Mouse (Mus musculus): ENCODE results near the gene Gm6525. TPM values are rescaled to one million over a fixed set of nuclear protein-coding genes. Genes with fewer than 3 reads are reported as not detected.

Gm6525 gene
- polyA plus RNA-seq, 2 experiments, result 0.17 TPM; not detected in 1

DNA sequence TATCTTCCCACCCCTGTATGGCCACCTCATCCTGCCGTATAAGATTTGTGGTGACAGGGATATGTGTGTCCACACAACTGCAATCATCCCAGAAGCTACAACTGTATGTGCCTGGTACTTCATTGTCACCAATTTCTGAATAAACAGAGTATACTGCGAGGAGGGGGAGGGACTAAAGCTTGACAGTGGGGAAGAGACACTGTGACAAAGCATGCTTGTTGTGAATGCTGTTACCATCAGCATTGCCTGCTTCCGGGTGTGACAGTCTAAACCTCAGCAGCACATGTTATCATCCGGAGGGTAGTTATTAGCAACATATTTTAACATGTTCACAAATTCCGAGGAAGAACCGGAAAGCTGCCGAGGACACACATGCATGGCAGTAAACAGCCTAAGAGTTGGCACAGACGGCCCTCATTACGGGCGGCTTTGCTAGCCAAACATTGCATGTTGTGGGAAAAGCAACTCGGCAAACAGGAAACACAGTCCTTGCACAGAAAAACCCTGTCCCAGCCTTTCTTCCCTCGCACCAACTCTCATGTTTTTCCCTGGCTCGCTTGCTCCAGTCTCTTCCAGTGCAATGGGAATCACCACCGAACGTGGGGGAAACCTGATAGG lies 41.9 kb downstream of the Gm6525 start:
- Histone ChIP-seq H3K9me3 (ENCODE audit: control insufficient read depth, low read length) (no peaks in the 10 kb centered on the region), H3K27me3 (ENCODE audit: control insufficient read depth, insufficient read depth, low read length) (peaks cover 7% of the 10 kb centered on the region), H3K4me3 (ENCODE audit: insufficient read depth in 1 of 2, low read depth in 2 of 2, low read length in 2 of 2) (no peak overlapping the region), H3K4me1 (replicated peaks; ENCODE audit: control insufficient read depth in 2 of 2, insufficient read depth in 2 of 2, low read length in 1 of 2) (peaks cover 0 to 3% of the 10 kb centered on the region in 2 experiments; a peak in 2 of 4 replicates), H3K9ac (replicated peaks) (no peak overlapping the region), H3K36me3 (replicated peaks; ENCODE audit: control insufficient read depth, insufficient read depth, low read depth) (no peaks in the 10 kb centered on the region), H3K27ac (no peak overlapping the region), H3K4me2 (ENCODE audit: low read depth) (no peak overlapping the region)
- ATAC-seq (ENCODE audit: insufficient read depth) (no peak), DNase-seq (ENCODE audit: low read depth in 3 of 3, low spot score in 3 of 3) (no peak)
- 65% methylated on average over 15 of the region's 15 CpGs for WGBS (ENCODE audit: insufficient replicate concordance)
- TF ChIP-seq EP300 (IDR thresholded peaks at IDR 0.05; ENCODE audit: low read depth) (no peak), CTCF (IDR thresholded peaks at IDR 0.05; ENCODE audit: low read depth) (no peak)

DNA sequence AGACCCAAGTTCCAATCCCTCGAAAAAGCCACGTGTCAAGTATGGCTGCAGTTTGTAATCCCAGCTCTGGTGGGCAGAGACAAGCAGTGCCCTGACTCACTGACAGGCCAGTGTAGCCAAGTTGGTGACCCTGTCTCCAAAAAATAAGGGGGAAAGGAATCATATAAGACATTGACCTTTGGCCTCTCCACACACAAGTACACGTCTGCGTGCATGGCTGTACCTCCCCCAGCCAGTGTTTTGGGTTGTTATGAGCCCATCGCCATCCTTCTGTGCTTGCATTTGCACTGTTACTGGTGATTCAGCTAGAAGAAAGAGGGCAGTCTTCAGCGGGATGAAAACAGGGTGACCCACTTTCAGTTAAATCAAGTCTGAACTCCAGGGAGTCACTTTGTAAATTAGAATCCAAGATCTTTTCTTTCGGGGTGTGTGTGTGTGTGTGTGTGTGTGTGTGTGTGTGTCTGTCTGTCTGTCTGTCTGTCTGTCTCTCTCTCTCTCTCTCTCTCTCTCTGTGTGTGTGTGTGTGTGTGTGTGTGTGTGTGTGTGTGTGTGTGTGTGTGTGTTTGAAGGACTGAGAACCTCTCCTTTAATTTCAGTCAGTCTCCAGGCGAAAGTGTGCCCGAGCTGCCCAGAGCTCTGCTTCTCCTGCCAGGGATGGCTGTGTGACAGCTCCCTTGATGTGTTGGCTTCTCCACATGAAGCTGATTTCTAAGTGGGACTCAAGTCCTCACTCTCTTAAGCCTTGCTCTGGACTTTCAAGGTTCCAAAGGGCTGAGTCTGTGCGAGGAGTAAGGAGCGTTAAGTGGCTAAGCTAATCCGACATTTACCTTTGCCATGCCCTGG lies 43.4 kb downstream of the Gm6525 start:
- DNase-seq (ENCODE audit: low read depth in 3 of 3, low spot score in 3 of 3) (no peak), ATAC-seq (ENCODE audit: insufficient read depth) (no peak)
- H3K4me2 ChIP-seq (ENCODE audit: low read depth), result no peak overlapping the region
- H3K36me3 ChIP-seq (replicated peaks; ENCODE audit: control insufficient read depth, insufficient read depth, low read depth), result no peaks in the 10 kb centered on the region
- TF ChIP-seq CTCF (IDR thresholded peaks at IDR 0.05; ENCODE audit: low read depth) (no peak), EP300 (IDR thresholded peaks at IDR 0.05; ENCODE audit: low read depth) (no peak)
- no peak overlapping the region for H3K4me3 ChIP-seq (ENCODE audit: insufficient read depth in 1 of 2, low read depth in 2 of 2, low read length in 2 of 2)
- H3K9me3 ChIP-seq (ENCODE audit: control insufficient read depth, low read length), result no peaks in the 10 kb centered on the region
- H3K9ac ChIP-seq (replicated peaks), result no peak overlapping the region
- no peak overlapping the region for H3K27ac ChIP-seq
- peaks cover 0 to 3% of the 10 kb centered on the region in 2 experiments; a peak in 2 of 4 replicates for H3K4me1 ChIP-seq (replicated peaks; ENCODE audit: control insufficient read depth in 2 of 2, insufficient read depth in 2 of 2, low read length in 1 of 2)
- 67% methylated on average over 12 of the region's 12 CpGs for WGBS (ENCODE audit: insufficient replicate concordance)
- H3K27me3 ChIP-seq (ENCODE audit: control insufficient read depth, insufficient read depth, low read length), result peaks cover 11% of the 10 kb centered on the region

DNA sequence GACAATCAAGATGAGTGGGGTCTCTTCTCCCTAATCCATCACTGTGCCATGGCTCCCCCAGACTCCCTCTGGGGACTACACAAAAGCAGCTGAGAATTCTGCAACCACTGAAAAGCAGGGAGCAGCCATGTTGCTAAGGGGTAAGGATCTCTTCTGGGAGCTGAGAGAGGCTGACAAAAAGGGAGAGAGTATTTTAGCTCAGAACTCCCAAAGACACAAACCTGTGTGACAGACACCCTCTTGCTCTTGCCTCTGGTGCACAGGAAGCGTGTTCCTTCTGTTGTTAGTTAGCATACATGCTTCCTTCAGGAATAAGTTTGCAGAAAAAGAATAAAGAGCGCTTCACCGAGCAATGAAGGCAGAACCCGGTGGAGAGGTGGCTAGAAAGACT lies 44.1 kb downstream of the Gm6525 start:
- Histone ChIP-seq H3K9ac (replicated peaks) (no peak overlapping the region), H3K4me1 (replicated peaks; ENCODE audit: control insufficient read depth in 2 of 2, insufficient read depth in 2 of 2, low read length in 1 of 2) (peaks cover 0 to 3% of the 10 kb centered on the region in 2 experiments; a peak in 2 of 4 replicates), H3K36me3 (replicated peaks; ENCODE audit: control insufficient read depth, insufficient read depth, low read depth) (no peaks in the 10 kb centered on the region), H3K27me3 (ENCODE audit: control insufficient read depth, insufficient read depth, low read length) (peaks cover 11% of the 10 kb centered on the region), H3K27ac (no peak overlapping the region), H3K4me3 (ENCODE audit: insufficient read depth in 1 of 2, low read depth in 2 of 2, low read length in 2 of 2) (no peak overlapping the region), H3K9me3 (ENCODE audit: control insufficient read depth, low read length) (no peaks in the 10 kb centered on the region), H3K4me2 (ENCODE audit: low read depth) (no peak overlapping the region)
- TF ChIP-seq EP300 (IDR thresholded peaks at IDR 0.05; ENCODE audit: low read depth), result no peak
- no peak for TF ChIP-seq CTCF (IDR thresholded peaks at IDR 0.05; ENCODE audit: low read depth)
- 58% methylated on average over 4 of the region's 4 CpGs for WGBS (ENCODE audit: insufficient replicate concordance)
- DNase-seq (ENCODE audit: low read depth in 3 of 3, low spot score in 3 of 3) (no peak), ATAC-seq (ENCODE audit: insufficient read depth) (no peak)

DNA sequence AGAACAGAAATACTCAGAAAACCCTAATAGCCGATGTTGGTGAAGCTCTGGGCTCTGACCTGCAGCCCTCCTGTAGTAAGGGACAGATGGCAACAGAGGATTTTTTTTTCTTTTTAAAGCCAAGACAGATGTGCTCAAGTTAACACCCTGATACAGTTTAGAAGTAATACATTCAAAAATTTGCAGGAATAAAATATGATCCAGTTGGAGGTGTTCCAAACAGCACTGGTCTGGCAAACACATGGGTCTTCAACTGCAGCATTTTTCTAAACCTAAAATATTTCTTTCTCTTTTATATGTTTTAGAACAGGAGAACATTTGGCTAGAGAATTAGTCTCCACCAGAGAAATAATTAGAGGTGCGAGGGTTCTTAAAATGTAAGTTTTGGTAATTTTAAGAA lies 44.6 kb downstream of the Gm6525 start:
- Histone ChIP-seq H3K36me3 (replicated peaks; ENCODE audit: control insufficient read depth, insufficient read depth, low read depth) (no peaks in the 10 kb centered on the region), H3K4me1 (replicated peaks; ENCODE audit: control insufficient read depth in 2 of 2, insufficient read depth in 2 of 2, low read length in 1 of 2) (peaks cover 0 to 3% of the 10 kb centered on the region in 2 experiments; a peak in 2 of 4 replicates), H3K9ac (replicated peaks) (no peak overlapping the region), H3K9me3 (ENCODE audit: control insufficient read depth, low read length) (no peaks in the 10 kb centered on the region), H3K4me3 (ENCODE audit: insufficient read depth in 1 of 2, low read depth in 2 of 2, low read length in 2 of 2) (no peak overlapping the region), H3K27me3 (ENCODE audit: control insufficient read depth, insufficient read depth, low read length) (peaks cover 11% of the 10 kb centered on the region), H3K27ac (no peak overlapping the region), H3K4me2 (ENCODE audit: low read depth) (no peak overlapping the region)
- ATAC-seq (ENCODE audit: insufficient read depth), result no peak
- TF ChIP-seq CTCF (IDR thresholded peaks at IDR 0.05; ENCODE audit: low read depth) (no peak), EP300 (IDR thresholded peaks at IDR 0.05; ENCODE audit: low read depth) (no peak)
- 71% methylated on average over 2 of the region's 2 CpGs for WGBS (ENCODE audit: insufficient replicate concordance)
- no peak for DNase-seq (ENCODE audit: low read depth in 3 of 3, low spot score in 3 of 3)

DNA sequence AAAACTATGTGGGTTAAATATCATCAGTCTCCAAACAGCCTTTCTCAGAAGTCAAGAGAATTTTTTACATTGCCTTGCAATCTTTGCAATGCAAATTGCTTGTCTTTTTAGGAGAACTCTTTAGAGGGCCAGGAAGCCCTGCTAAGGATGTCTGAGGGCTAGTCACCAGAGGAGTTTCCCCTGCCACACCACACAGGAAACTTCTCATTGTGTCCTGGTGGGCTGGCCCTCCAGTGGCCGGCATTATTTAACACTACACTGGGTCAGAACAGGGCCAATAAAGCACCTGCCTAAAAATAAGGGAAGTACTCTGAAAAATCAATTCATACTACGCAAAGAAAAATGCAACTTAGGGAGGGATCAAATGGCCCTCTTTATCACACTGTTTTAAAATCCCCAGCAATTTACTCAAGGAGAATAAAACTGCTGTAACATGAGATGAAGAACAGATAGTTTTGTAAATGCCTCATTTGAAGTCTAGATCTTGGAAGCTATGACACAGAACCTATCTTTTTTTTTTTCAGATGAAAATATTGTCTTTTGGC lies 45.3 kb downstream of the Gm6525 start:
- H3K9me3 ChIP-seq (ENCODE audit: control insufficient read depth, low read length), result no peaks in the 10 kb centered on the region
- DNase-seq (ENCODE audit: low read depth in 3 of 3, low spot score in 3 of 3), result no peak
- WGBS (ENCODE audit: insufficient replicate concordance), result 14% methylated on average over 2 of the region's 2 CpGs

More for the DNA sequence above, 45.3 kb downstream of the Gm6525 start:
- Histone ChIP-seq H3K4me2 (ENCODE audit: low read depth) (no peak overlapping the region), H3K4me3 (ENCODE audit: insufficient read depth in 1 of 2, low read depth in 2 of 2, low read length in 2 of 2) (no peak overlapping the region), H3K27ac (no peak overlapping the region), H3K27me3 (ENCODE audit: control insufficient read depth, insufficient read depth, low read length) (peaks cover 11% of the 10 kb centered on the region), H3K9ac (replicated peaks) (no peak overlapping the region), H3K36me3 (replicated peaks; ENCODE audit: control insufficient read depth, insufficient read depth, low read depth) (no peaks in the 10 kb centered on the region), H3K4me1 (replicated peaks; ENCODE audit: control insufficient read depth in 2 of 2, insufficient read depth in 2 of 2, low read length in 1 of 2) (peaks cover 0 to 3% of the 10 kb centered on the region in 2 experiments; a peak in 2 of 4 replicates)
- no peak for TF ChIP-seq CTCF (IDR thresholded peaks at IDR 0.05; ENCODE audit: low read depth)
- no peak for ATAC-seq (ENCODE audit: insufficient read depth)

Measured in liver, embryonic 14.5 days (tissue).